Mouse (Mus musculus) embryonic fibroblast, embryonic 13.5 days (primary cell): ENCODE results near the gene Muc5ac.

Experiments
- CTCF ChIP-seq: IDR thresholded peaks from 2 replicates; pipeline ENCODE4 v1.5.1; 2011; ENCODE audit warnings: mild to moderate bottlenecking, control low read depth, low read length, moderate library complexity, borderline replicate concordance; ENCODE audit not compliant: insufficient read depth
- POLR2A ChIP-seq: IDR thresholded peaks from 2 replicates; pipeline ENCODE4 v1.6.1; 2011; ENCODE audit warnings: low read depth, mild to moderate bottlenecking, control low read depth, low read length, moderate library complexity

- no peak for TF ChIP-seq POLR2A
- no peak for TF ChIP-seq CTCF
These were observed 35.6 kb downstream of the Muc5ac start for GRCm38 (mm10) chr7:141824398-141824797.
